13 mouse cellular contexts compared by ENCODE assay signal in genomic region chr12:105266096-105266495, GRCm38 (mm10). TPM values are rescaled to one million over a fixed set of nuclear protein-coding genes. Genes with fewer than 3 reads are reported as not detected.
DNase-seq lines count a peak whose midpoint lies in the region; ATAC-seq and TF ChIP-seq lines count a peak whose summit lies in the region.
"Had no signal": no experiment of that assay in that cellular context is flagged by ENCODE, and none has a peak within 500 bp of the region (broad histone marks: within the 10 kb centered on the region; RNA-seq: fewer than 3 reads in every experiment).

No protein-coding gene starts in this region.

- no peak overlapping the region for H3K4me3 ChIP-seq in forebrain, embryonic 10.5 days
- no peak overlapping the region for H3K4me3 ChIP-seq in forebrain, postnatal 0 days (ENCODE audit: low read depth, low read length)
- H3K4me3 ChIP-seq: neural tube, embryonic 13.5 days had no signal

- WGBS in forebrain, embryonic 10.5 days, result 9% methylated on average over 3 of the region's 3 CpGs
- 15% methylated on average over 3 of the region's 3 CpGs for WGBS in forebrain, postnatal 0 days

- H3K4me1 ChIP-seq in forebrain, embryonic 10.5 days, result no peaks in the 10 kb centered on the region
- H3K4me1 ChIP-seq in forebrain, postnatal 0 days (ENCODE audit: insufficient read depth), result no peaks in the 10 kb centered on the region

- no peak overlapping the region for H3K27ac ChIP-seq in forebrain, embryonic 10.5 days
- no peak overlapping the region for H3K27ac ChIP-seq in forebrain, postnatal 0 days (ENCODE audit: low read depth, low read length)
- H3K27ac ChIP-seq: neural tube, embryonic 13.5 days had no signal

- ATAC-seq in forebrain, postnatal 0 days, result no peak

- peak; percentile 64 for DNase-seq in forebrain, embryonic 10.5 days (ENCODE audit: extremely low spot score, low spot score)
- no peak for DNase-seq in forebrain, postnatal 0 days
- DNase-seq in lung, postnatal 14 days, result peak; percentile 46
- no peak for DNase-seq in lung, postnatal 4 days
- peak; percentile 65 for DNase-seq in embryo, embryonic 11.5 days (ENCODE audit: low read depth, low spot score)
- DNase-seq in retina, embryonic 14.5 days (ENCODE audit: low spot score), result peak; percentile 75
- DNase-seq in left cerebral cortex, adult 18-20 months (ENCODE audit: low spot score in 2 of 2), result no peak
- no peak for DNase-seq in cerebellum, postnatal 10 days
- DNase-seq: cerebellum, adult 11 months; thymus, postnatal 14 days had no signal

- no peaks in the 10 kb centered on the region for H3K27me3 ChIP-seq in forebrain, embryonic 10.5 days (ENCODE audit: poor library complexity, severe bottlenecking)
- H3K27me3 ChIP-seq in forebrain, postnatal 0 days (ENCODE audit: insufficient read depth, low read length), result no peaks in the 10 kb centered on the region
- H3K27me3 ChIP-seq: neural tube, embryonic 13.5 days had no signal

- H3K9ac ChIP-seq in forebrain, postnatal 0 days, result no peak overlapping the region
- H3K9ac ChIP-seq: neural tube, embryonic 13.5 days had no signal

- no peaks in the 10 kb centered on the region for H3K36me3 ChIP-seq in forebrain, embryonic 10.5 days (replicated peaks)
- no peaks in the 10 kb centered on the region for H3K36me3 ChIP-seq in forebrain, postnatal 0 days (ENCODE audit: insufficient read depth)
- H3K36me3 ChIP-seq: neural tube, embryonic 13.5 days had no signal

- no peak overlapping the region for H3K4me2 ChIP-seq in forebrain, postnatal 0 days (ENCODE audit: low read depth)
- H3K4me2 ChIP-seq: neural tube, embryonic 13.5 days had no signal

- TF ChIP-seq CTCF in forebrain, postnatal 0 days (IDR thresholded peaks at IDR 0.05; ENCODE audit: low read depth), result no peak

- H3K9me3 ChIP-seq in forebrain, embryonic 10.5 days, result no peaks in the 10 kb centered on the region
- no peaks in the 10 kb centered on the region for H3K9me3 ChIP-seq in forebrain, postnatal 0 days (ENCODE audit: low read length)
- H3K9me3 ChIP-seq: neural tube, embryonic 13.5 days had no signal

RNA-seq across cellular contexts. Expression of gene Tcl1, which starts 43.5 kb away (rescaled TPM):
- polyA plus RNA-seq in forebrain, embryonic 10.5 days (2016; fragmentation: Nextera tagmentation; extraction: Ambion mirVana), result not detected in 2 replicates
- total RNA-seq in forebrain, postnatal 0 days (2014; rRNA removed), result not detected in 2 replicates
- polyA plus RNA-seq in forebrain, postnatal 0 days (2015; fragmentation: Nextera tagmentation; extraction: Ambion mirVana), result not detected in 2 replicates
- not detected for total RNA-seq in left cerebral cortex, adult 18-20 months (2021)
- total RNA-seq: gastrocnemius, postnatal 4 days; left cerebral cortex, postnatal 36 days had no signal
- polyA plus RNA-seq: neural tube, embryonic 13.5 days had no signal

Comparison
In these comparisons a context has a peak if more than half of its experiments do, and no peak if none do; other contexts are left out.
1. DNase-seq: peak in forebrain, embryonic 10.5 days (single experiment), lung, postnatal 14 days (single experiment), embryo, embryonic 11.5 days (single experiment) and retina, embryonic 14.5 days (single experiment); none in forebrain, postnatal 0 days (single experiment), lung, postnatal 4 days (0 of 2), left cerebral cortex, adult 18-20 months (0 of 2) and cerebellum, postnatal 10 days (0 of 2).